Mouse (Mus musculus) left cerebral cortex, postnatal 14 days (tissue): Measurements from ENCODE around the gene Nepro. TPM values are rescaled to one million over a fixed set of nuclear protein-coding genes. Genes with fewer than 3 reads are reported as not detected.

Source experiments
- DNase-seq, 2 experiments: peaks; one replicate each; pipeline ENCODE4 v3.0.0; 2021 to 2022; ENCODE audit warnings: low spot score in 2 of 2, mixed read lengths in 1 of 2
- intact Hi-C: fragments of 180-260 bp; cut with DNase I; formaldehyde crosslinking; loops from one replicate; pipeline ENCODE4 v1.15.1; 2025
- total RNA-seq, 2 experiments: library from RNA; stranded (reverse); gene quantifications; 2 replicates each; pipeline ENCODE4 v1.2.3; 2021

Gene Nepro
- total RNA-seq, 2 experiments from 2014 or later, result 4.0 to 4.5 TPM

GRCm38 (mm10) chr16:44697473-44698205 is 26.5 kb upstream of the Nepro start:
- DNase-seq, result no peak
- intact Hi-C loops, result no loop called here

GRCm38 (mm10) chr16:44701155-44701554 is 22.9 kb upstream of the Nepro start:
- intact Hi-C loops, result no loop called here
- no peak for DNase-seq

- intact Hi-C loops, result no loop called here
- no peak for DNase-seq
Measured at GRCm38 (mm10) chr16:44702272-44702671, 21.8 kb upstream of the Nepro start.

GRCm38 (mm10) chr16:44703458-44703857 is 20.6 kb upstream of the Nepro start:
- intact Hi-C loops, result no loop called here
- no peak for DNase-seq

GRCm38 (mm10) chr16:44716305-44717140 is 7.6 kb upstream of the Nepro start:
- intact Hi-C loops, result loop anchor here (10.0 kb wide), 1 partner anchor 232 kb away; no protein-coding TSS in a partner anchor
- DNase-seq, result peak; percentile 53 to 63

- intact Hi-C loops, result loop anchor here (10.0 kb wide), 1 partner anchor 232 kb away; no protein-coding TSS in a partner anchor
- no peak for DNase-seq
Measured at GRCm38 (mm10) chr16:44717141-44717634, 6.9 kb upstream of the Nepro start.

- no peak for DNase-seq
- intact Hi-C loops, result loop anchor here (10.0 kb wide), 1 partner anchor 233 kb away; no protein-coding TSS in a partner anchor
Measured at GRCm38 (mm10) chr16:44717838-44718237, 6.3 kb upstream of the Nepro start.

GRCm38 (mm10) chr16:44719349-44719748 is 4.8 kb upstream of the Nepro start:
- intact Hi-C loops, result loop anchor here (10.0 kb wide), 1 partner anchor 235 kb away; no protein-coding TSS in a partner anchor
- DNase-seq, result no peak

- intact Hi-C loops, result loop anchor here (10.0 kb wide), 1 partner anchor 374 kb away; the partner anchor contains the start of gene Ccdc80
- peak in 1 of 2 experiments; percentile 37 for DNase-seq
Measured at GRCm38 (mm10) chr16:44720518-44720917, 3.6 kb upstream of the Nepro start.

GRCm38 (mm10) chr16:44722666-44723065 is 1.4 kb upstream of the Nepro start:
- DNase-seq, result no peak
- intact Hi-C loops, result loop anchor here (10.0 kb wide), 1 partner anchor 372 kb away; the partner anchor contains the start of gene Ccdc80

GRCm38 (mm10) chr16:44724847-44725246 is 746 bp downstream of the Nepro start:
- intact Hi-C loops, result loop anchor here (10.0 kb wide), 1 partner anchor 370 kb away; the partner anchor contains the start of gene Ccdc80
- DNase-seq, result peak; percentile 50 to 70

GRCm38 (mm10) chr16:44725286-44726223 is 1.5 kb downstream of the Nepro start:
- intact Hi-C loops, result loop anchor here (10.0 kb wide), 1 partner anchor 369 kb away; the partner anchor contains the start of gene Ccdc80
- DNase-seq, result peak; percentile 91 to 92

- no peak for DNase-seq
- intact Hi-C loops, result loop anchor here (10.0 kb wide), 1 partner anchor 367 kb away; the partner anchor contains the start of gene Ccdc80
Measured at GRCm38 (mm10) chr16:44727525-44727924, 3.4 kb downstream of the Nepro start.

- intact Hi-C loops, result loop anchor here (10.0 kb wide), 1 partner anchor 411 kb away; no protein-coding TSS in a partner anchor
- DNase-seq, result no peak
Measured at GRCm38 (mm10) chr16:44734059-44734458, 10.0 kb downstream of the Nepro start.

GRCm38 (mm10) chr16:44735676-44736075 is 11.6 kb downstream of the Nepro start:
- intact Hi-C loops, result loop anchor here (10.0 kb wide), 1 partner anchor 409 kb away; no protein-coding TSS in a partner anchor
- no peak for DNase-seq

GRCm38 (mm10) chr16:44736118-44736517 is 12.0 kb downstream of the Nepro start:
- no peak for DNase-seq
- intact Hi-C loops, result loop anchor here (10.0 kb wide), 1 partner anchor 409 kb away; no protein-coding TSS in a partner anchor

GRCm38 (mm10) chr16:44742753-44743152 is 18.7 kb downstream of the Nepro start:
- no peak for DNase-seq
- intact Hi-C loops, result loop anchor here (10.0 kb wide), 1 partner anchor 662 kb away; the partner anchor contains the start of gene Cd200

- DNase-seq, result no peak
- intact Hi-C loops, result loop anchor here (10.0 kb wide), 1 partner anchor 659 kb away; the partner anchor contains the start of gene Cd200
Measured at GRCm38 (mm10) chr16:44745471-44745865, 21.4 kb downstream of the Nepro start.
